Mouse (Mus musculus) G1E (cell line): ENCODE results near the gene Pld2. TPM values are rescaled to one million over a fixed set of nuclear protein-coding genes. Genes with fewer than 3 reads are reported as not detected.
"Not testable (repeated sequence)": the region's sequence is repeated elsewhere in the genome, so short reads cannot be mapped to it uniquely, and the experiment has no call there.

Source experiments
- ATAC-seq: 2 replicates; pipeline ENCODE4 v1.8.0; 2016; ENCODE audit warnings: mild to moderate bottlenecking; ENCODE audit not compliant: insufficient number of reproducible peaks, poor library complexity, low FRiP score, severe bottlenecking; ENCODE audit errors: extremely low read depth
- DNase-seq: peaks from one replicate; pipeline ENCODE4 v3.0.0; 2012; ENCODE audit warnings: low spot score
- H3K27me3 ChIP-seq: 2 replicates; pipeline ENCODE4 v1.6.1; 2012; ENCODE audit warnings: mild to moderate bottlenecking, low read length, inconsistent platforms; ENCODE audit not compliant: insufficient read depth
- H3K36me3 ChIP-seq: replicated peaks from 2 replicates; pipeline ENCODE3; 2012; ENCODE audit warnings: mild to moderate bottlenecking, inconsistent platforms
- H3K4me1 ChIP-seq: 2 replicates; pipeline ENCODE4 v1.6.1; 2012; ENCODE audit warnings: low read depth, low read length, inconsistent platforms, mixed read lengths; ENCODE audit not compliant: insufficient read depth
- H3K4me3 ChIP-seq: 2 replicates; pipeline ENCODE4 v1.5.1; 2012; ENCODE audit warnings: low read depth, mild to moderate bottlenecking, inconsistent platforms, low read length, moderate library complexity, mixed read lengths
- H3K9me3 ChIP-seq: replicated peaks from 2 replicates; pipeline ENCODE4 v1.6.1; 2012; ENCODE audit warnings: inconsistent platforms
- CTCF ChIP-seq: IDR thresholded peaks from 2 replicates; pipeline ENCODE4 v1.5.1; 2012; ENCODE audit warnings: low read depth, low read length, inconsistent platforms, mixed read lengths
- GATA1 ChIP-seq: IDR thresholded peaks from 2 replicates; pipeline ENCODE4 v1.6.1; 2012; ENCODE audit warnings: borderline replicate concordance, low read length, inconsistent platforms, mixed read lengths
- GATA2 ChIP-seq: IDR thresholded peaks from 2 replicates; pipeline ENCODE4 v1.6.1; 2012; ENCODE audit warnings: low read depth, low read length, inconsistent platforms, borderline replicate concordance
- POLR2AphosphoS5 ChIP-seq: IDR thresholded peaks from 2 replicates; pipeline ENCODE4 v1.6.1; 2012; ENCODE audit warnings: low read depth, low read length, inconsistent platforms; ENCODE audit not compliant: insufficient replicate concordance
- TAL1 ChIP-seq: conservative IDR thresholded peaks from 2 replicates; pipeline ENCODE4 v1.6.1; 2012; ENCODE audit warnings: low read depth, low read length, inconsistent platforms, mixed read lengths
- polyA plus RNA-seq: library from polyadenylated mRNA; stranded (reverse); fragments of >175 nt; gene quantifications from 2 replicates; pipeline ENCODE4 v1.2.3, GENCODE M21; 2012
- total RNA-seq, 2 experiments: library from RNA; stranded (forward) in 1 of 2; stranded (reverse) in 1 of 2; fragments of 200-1000 nt in 1 of 2; fragments of >200 nt in 1 of 2; fragmentation: Nextera tagmentation in 1 of 2; gene quantifications; 2 replicates each; pipeline ENCODE4 v1.2.3; 2014 to 2017

Pld2 gene
- total and polyA plus RNA-seq, 3 experiments = 0.05 TPM; not detected in 2

DNA sequence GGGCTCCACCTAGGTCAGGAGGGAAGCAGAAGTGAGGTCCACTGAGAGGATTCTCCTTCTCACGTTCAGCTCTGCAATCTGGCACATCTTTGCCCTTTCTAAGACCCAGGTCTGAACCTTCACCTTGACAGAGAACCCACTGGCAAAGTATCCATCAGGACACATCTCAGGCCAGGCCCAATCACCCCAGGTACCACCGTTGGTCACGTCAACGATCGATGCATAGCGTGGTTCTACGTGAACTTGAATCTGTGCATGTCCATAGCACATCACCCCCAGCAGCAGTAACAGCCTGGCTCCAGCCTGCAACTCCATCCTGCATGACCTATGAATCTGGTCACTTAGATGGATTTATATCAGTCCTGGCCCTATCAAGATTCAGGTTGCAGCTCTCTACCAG is 25.6 kb upstream of the Pld2 start, which contains the start of gene Vmo1:
Vmo1 (minus strand) TSS at position 329 of the 400 bp plus-strand sequence.
- no peaks in the 10 kb centered on the region for H3K9me3 ChIP-seq
- TF ChIP-seq GATA1 (no peak), POLR2AphosphoS5 (no peak), TAL1 (no peak), GATA2 (no peak), CTCF (no peak)
- H3K4me1 ChIP-seq = peaks cover 4% of the 10 kb centered on the region; the same call in 1 of the 2 replicates
- no peak for DNase-seq
- no peak for ATAC-seq
- H3K4me3 ChIP-seq = no peak within 1 kb of the TSS
- peaks cover 35% of the 10 kb centered on the region for H3K27me3 ChIP-seq
- H3K36me3 ChIP-seq = no peaks in the 10 kb centered on the region

DNA sequence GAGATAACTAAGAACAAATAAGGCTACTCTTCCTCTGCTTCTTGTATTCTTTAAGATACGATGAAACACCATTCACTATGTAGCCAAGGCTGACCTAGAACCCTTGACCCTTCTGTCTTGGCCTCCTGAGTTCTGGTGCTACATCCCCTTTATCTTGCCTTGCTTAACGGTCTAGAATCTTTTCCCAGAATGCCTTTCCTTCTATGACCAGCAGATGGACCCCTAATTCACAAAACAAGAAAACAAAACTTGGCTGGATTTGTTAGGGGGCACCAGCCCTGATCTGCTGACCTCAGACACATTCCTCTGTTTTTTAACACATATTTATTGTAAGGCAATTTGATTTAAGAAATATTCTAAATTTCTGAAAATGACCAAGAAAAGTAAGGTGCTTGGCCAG is 23.5 kb upstream of the Pld2 start:
- no peak for ATAC-seq
- H3K36me3 ChIP-seq = no peaks in the 10 kb centered on the region
- H3K27me3 ChIP-seq = peaks cover 30% of the 10 kb centered on the region
- DNase-seq = no peak
- peaks cover 4% of the 10 kb centered on the region; the same call in 1 of the 2 replicates for H3K4me1 ChIP-seq
- TF ChIP-seq CTCF = peak; percentile 39; the same call in 1 of the 2 replicates
- TF ChIP-seq TAL1 = no peak
- H3K9me3 ChIP-seq = no peaks in the 10 kb centered on the region
- no peak overlapping the region for H3K4me3 ChIP-seq

DNA sequence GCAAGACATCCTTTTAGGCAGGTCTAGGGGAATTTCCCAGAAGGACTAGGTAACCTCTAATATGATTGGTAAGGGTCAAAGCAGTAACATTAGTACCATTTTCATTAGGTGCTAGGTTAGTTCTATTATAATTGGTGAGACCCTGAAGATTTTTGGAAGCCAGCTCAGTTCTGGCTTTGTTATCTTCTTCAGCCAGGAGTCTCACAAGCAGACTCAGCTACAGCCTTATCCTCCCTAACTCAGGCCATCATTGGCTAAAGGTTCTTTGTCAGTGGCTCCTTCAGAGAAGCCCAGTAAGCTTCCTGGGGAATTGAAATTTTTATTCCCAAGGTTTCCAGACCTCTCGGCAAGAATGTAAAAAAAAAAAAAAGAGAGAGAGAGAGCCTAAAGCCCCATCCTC is 21.4 kb upstream of the Pld2 start:
- no peak overlapping the region for H3K4me3 ChIP-seq
- no peak for ATAC-seq
- no peaks in the 10 kb centered on the region for H3K9me3 ChIP-seq
- H3K36me3 ChIP-seq = no peaks in the 10 kb centered on the region
- peaks cover 4% of the 10 kb centered on the region; the same call in 1 of the 2 replicates for H3K4me1 ChIP-seq
- H3K27me3 ChIP-seq = peaks cover 22% of the 10 kb centered on the region
- TF ChIP-seq GATA2 = no peak
- no peak for TF ChIP-seq POLR2AphosphoS5
- no peak for TF ChIP-seq CTCF
- no peak for TF ChIP-seq GATA1
- TF ChIP-seq TAL1 = no peak
- DNase-seq = no peak

DNA sequence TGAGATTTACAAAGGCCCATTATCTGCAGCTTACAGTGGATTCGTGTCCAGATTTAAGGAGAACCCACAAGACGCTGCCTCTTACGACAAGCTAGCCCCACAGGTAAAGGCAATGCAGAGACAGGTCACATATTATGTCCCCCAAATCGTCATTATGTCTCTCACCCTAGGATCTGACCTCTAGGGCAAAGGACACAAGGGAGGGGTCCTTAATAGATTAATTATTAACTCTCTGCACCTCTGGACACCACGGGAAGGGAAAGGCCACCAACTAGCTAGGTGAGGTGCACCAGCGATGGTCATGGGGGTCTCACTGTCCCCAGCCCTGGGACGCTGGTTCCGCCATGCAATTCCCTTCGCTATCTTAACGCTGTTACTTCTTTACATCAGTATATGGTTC is 20.9 kb upstream of the Pld2 start, which contains the start of gene Gltpd2:
Gltpd2 (plus strand) TSS at position 274 of the 400 bp plus-strand sequence.
- Histone ChIP-seq H3K9me3 (no peaks in the 10 kb centered on the region), H3K27me3 (peaks cover 17% of the 10 kb centered on the region), H3K4me1 (peaks cover 4% of the 10 kb centered on the region; the same call in 1 of the 2 replicates), H3K36me3 (no peaks in the 10 kb centered on the region), H3K4me3 (no peak within 1 kb of the TSS)
- TF ChIP-seq TAL1 (no peak), CTCF (no peak), GATA2 (no peak), GATA1 (no peak)
- DNase-seq (no peak), ATAC-seq (no peak)

DNA sequence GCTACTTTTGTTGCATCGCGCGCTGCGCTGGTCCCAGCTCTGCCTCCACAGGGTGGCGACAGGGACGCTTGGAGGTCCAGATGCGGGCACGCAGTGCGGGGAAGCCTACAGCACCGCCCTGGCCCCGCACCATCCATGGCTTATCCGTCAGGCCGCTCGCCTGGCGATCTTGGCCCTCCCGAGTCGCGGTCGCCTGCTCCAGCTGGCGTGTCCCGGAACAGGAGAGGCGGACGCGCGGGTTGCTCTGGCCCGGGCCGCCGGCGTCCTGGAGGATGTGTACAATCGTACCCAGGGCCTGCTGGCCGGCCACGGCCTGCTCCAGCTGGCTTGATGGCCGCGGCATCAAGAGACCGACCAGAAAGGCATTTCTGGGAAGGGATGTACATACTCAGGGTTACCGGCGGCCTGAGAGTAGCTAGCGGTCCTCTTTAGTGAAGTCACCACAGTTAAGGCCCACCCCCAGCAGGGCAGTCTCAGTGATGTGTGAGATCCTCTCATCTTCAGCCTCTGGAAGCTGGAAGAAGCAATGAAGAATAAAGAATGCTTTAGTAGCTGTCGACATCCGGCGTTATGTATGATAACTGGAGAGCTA is 19.6 kb upstream of the Pld2 start:
- H3K27me3 ChIP-seq = peaks cover 11% of the 10 kb centered on the region
- DNase-seq (no peak), ATAC-seq (no peak)
- no peaks in the 10 kb centered on the region for H3K9me3 ChIP-seq
- H3K4me1 ChIP-seq = peaks cover 7% of the 10 kb centered on the region; the same call in 1 of the 2 replicates
- H3K36me3 ChIP-seq = no peaks in the 10 kb centered on the region
- TF ChIP-seq TAL1 (no peak), POLR2AphosphoS5 (no peak), CTCF (no peak), GATA1 (no peak), GATA2 (no peak)
- no peak overlapping the region; the same call in 1 of the 2 replicates for H3K4me3 ChIP-seq

DNA sequence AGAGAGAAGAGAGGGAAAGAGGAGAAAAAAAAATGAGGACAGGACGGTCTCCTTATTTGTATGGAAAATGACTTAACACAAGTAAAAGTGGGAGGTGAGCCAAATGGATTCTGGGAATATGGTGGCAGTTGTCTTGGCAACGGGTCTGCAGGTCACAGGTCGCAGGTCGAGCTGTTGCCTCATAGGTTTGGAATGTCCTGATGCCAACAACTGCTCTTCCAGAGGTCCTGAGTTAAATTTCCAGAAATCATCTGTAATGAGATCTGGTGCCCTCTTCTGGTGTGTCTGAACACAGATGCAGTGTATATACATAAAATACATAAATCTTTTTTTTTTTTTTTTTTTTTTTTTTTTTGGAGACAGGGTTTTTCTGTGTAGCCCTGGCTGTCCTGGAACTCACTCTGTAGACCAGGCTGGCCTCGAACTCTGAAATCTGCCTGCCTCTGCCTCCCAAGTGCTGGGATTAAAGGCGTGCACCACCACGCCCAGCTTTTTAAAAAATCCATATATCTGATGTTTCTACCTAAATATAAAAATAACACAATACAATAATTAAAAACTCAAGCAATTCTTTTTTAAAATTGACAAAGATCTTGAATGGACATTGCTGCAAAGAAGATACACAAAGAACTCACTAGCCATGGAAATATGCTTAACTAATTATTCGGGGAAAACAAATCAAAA is 16.4 kb upstream of the Pld2 start:
- not testable (repeated sequence) for ATAC-seq, H3K4me3 ChIP-seq, DNase-seq, H3K9me3 ChIP-seq
- peaks cover 11% of the 10 kb centered on the region for H3K27me3 ChIP-seq
- H3K4me1 ChIP-seq = peaks cover 24% of the 10 kb centered on the region
- H3K36me3 ChIP-seq = peaks cover 26% of the 10 kb centered on the region

DNA sequence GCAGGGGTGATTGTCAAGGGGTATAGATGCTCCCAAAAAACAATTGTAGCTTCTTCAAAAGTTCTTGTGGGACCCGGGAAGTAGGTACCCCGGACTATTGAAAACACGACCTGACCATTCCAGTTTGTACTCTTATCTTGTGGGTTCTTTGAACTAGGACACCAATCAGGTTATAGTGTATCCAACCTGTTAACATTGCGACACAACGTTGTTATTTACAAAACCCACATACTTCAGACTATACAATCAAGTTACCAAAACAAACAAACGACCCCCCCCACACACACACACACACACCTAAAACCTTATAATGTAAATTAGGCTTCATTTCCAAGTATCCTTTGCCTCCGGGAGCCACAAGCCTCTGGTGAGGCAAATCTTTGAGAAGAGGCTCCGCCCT is 15.1 kb upstream of the Pld2 start:
- TF ChIP-seq GATA2 (no peak), CTCF (no peak), POLR2AphosphoS5 (no peak), TAL1 (no peak), GATA1 (no peak)
- ATAC-seq = no peak

More for the DNA sequence above, 15.1 kb upstream of the Pld2 start:
- H3K27me3 ChIP-seq = peaks cover 8% of the 10 kb centered on the region
- peaks cover 19% of the 10 kb centered on the region for H3K4me1 ChIP-seq
- peak overlapping the region; percentile 75 for H3K4me3 ChIP-seq
- peaks cover 38% of the 10 kb centered on the region for H3K36me3 ChIP-seq
- no peaks in the 10 kb centered on the region for H3K9me3 ChIP-seq
- DNase-seq = no peak
